Mouse (Mus musculus): Measurements from ENCODE around the gene Espl1.
A peak's percentile ranks its signal among the peaks of the same experiment; 100 is the strongest.
"Not testable (repeated sequence)": the region's sequence is repeated elsewhere in the genome, so short reads cannot be mapped to it uniquely, and the experiment has no call there.

Gene Espl1

DNA sequence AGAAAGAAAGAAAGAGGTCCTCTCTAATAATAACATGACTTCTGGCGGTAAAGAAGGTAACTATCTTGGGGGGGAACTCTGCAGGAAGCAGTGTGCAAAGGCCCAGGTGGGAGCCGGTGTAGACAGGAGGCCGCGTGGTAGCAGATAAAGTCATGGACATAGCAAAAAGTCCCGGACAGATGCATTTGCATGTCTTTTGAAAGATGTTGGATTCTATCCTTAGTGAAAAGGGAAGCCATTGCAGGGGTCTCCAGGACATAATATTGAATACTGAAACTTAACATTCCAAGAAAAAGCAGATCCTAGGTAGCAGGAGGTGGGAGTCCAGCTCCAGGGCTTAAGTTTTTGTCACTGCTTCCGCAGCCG is 17.4 kb upstream of the Espl1 start:
- no peak for DNase-seq

DNA sequence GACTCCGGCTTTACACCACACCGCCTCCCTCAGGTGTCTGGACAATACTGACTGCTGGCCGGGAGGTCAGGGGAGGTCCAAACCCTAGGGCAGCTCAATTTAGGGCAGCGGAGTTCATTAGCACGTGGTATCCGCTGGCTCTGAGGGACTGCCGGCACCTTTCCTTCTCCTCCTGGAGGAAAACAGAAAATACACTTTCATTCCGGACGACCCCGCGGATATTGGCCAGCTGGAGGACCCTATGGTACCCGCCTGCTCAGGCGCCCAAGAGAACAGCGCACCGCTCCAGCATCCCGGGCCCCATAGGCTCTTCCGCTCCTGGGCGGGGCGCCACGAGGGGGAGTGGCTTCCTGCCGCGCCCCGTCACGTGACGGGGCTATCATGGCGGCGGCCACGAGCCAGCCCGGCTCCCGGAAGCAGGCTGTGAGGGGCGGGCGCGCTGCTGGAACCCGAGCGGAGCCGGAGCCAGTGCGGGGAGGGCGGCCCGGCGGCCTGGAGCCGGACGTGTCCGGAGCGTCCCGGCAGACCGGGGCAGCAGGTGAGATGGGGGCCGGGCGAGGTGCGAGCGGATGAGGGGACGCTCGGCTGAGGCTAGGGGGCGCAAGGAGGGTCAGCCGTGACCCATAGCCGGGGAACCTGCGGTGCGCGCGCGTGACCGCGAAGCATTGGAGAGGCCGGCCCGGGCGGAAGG is 16.8 kb upstream of the Espl1 start, which contains the start of gene Mfsd5:
Gene Mfsd5 (plus strand): TSS at position 363 of the 691 bp plus-strand sequence.
- DNase-seq: peak; percentile 88

DNA sequence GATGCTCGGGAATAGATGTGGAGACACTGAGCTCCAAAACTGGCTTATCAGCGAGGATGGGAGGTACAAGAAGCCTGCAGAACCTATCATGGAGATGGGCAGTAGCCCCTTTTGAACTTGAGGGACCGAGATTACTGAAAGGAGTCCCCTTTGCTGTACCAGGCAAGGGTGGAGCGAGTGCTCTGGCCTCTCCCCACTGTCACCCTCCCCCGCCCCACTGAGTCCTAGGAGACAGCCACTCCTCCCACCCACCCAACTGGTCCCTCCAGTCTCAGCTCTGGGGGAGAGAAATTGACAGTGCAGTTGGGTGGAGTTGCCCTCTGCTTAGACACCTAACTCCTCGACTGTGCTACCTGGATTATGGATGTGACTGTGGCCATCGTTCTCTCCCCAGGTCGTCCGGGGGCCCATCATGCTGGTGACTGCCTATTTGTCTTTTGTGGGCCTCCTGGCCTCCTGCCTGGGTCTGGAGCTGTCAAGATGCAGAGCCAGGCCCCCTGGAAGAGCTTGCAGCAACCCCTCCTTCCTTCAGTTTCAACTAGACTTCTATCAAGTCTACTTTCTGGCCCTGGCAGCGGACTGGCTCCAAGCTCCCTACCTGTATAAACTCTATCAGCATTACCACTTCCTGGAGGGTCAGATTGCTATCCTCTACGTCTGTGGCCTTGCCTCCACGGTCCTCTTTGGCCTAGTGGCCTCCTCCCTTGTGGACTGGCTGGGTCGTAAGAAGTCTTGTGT is 16.1 kb upstream of the Espl1 start:
- no peak for DNase-seq

DNA sequence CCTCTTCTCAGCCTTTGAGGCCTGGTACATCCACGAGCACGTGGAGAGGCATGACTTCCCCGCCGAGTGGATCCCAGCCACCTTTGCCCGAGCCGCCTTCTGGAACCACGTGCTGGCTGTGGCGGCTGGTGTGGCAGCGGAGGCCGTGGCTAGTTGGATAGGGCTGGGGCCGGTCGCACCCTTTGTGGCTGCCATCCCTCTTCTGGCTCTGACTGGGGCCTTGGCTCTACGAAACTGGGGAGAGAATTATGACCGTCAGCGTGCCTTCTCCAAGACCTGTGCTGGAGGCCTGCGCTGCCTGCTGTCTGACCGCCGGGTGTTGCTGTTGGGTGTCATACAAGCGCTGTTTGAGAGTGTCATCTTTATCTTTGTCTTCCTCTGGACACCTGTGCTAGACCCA is 15.4 kb upstream of the Espl1 start:
- DNase-seq: no peak

DNA sequence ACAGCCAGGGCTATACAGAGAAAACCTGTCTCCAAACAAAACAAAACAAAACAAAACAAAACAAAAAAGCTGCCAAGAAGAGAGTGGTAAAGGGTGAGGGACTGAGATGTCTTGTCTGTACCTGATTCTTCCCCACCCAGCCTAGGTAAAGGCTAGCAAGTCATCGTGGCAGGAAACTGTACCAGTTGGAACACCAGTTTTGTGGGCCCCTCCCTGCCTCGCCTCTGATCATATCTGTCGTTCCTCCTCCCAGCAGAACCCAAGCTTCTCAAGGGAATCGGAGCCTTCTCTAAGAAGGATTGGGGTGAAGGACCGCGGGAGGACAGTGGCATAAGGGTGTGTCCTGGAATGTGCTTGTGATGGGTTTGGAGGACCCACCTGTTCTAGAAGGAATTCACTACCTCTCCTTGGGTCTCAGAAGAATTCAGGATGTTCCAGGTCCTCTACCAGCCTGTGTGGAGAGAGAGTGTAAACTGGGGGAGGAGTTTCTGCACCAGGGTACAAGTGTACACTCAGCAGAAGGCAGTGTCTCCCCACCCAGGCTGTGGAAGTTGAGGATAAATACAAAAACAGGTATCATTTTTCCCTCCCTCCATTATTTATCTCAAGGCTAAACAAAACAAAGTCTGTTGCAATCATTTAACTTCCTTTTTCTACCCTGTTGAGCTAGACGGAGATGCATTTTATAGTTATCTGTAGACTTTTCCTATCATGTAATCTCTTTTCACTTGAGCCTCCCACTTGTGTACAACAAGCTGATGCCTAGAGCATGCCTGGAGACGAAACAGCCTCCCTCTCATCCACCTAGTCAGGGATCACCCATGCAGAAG is 13.4 kb upstream of the Espl1 start:
- DNase-seq: no peak

DNA sequence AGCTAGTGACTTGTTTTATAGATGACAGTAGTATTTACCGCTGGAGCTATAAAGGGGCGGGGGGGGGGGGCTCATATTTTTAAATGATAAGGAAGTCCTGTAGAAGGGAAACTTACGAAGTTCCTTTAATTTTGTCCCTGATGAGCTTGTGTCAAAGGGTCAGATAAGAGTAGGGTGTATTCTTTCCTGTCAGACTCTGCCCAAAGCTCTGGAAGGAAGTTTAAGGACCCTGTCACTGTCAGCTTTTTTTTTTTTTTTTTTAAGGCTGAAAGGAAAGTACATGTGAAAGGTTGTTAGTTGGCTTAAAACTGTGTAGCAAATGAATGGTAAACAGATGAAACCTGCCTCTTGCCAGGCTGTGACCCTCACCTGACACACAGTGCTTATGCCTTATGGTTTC is 12.4 kb upstream of the Espl1 start:
- no peak for DNase-seq

DNA sequence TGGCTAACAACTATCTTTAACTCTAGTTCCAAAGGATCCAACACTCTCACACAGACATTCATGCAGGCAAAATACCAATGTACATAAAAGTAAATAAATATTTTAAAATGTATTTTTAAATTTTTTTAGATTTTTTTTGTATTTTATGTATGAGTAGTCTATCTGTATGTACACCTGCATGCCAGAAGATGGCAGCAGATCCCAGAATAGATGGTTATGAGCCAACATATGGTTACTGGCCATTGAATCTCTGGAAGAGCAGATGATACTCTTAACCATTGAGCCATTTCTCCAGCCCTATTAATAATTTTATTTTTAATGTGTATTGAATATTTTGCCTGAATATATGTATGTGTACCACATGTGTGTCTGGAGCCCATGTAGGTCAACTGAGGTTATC is 8.7 kb upstream of the Espl1 start:
- DNase-seq: peak; percentile 73

DNA sequence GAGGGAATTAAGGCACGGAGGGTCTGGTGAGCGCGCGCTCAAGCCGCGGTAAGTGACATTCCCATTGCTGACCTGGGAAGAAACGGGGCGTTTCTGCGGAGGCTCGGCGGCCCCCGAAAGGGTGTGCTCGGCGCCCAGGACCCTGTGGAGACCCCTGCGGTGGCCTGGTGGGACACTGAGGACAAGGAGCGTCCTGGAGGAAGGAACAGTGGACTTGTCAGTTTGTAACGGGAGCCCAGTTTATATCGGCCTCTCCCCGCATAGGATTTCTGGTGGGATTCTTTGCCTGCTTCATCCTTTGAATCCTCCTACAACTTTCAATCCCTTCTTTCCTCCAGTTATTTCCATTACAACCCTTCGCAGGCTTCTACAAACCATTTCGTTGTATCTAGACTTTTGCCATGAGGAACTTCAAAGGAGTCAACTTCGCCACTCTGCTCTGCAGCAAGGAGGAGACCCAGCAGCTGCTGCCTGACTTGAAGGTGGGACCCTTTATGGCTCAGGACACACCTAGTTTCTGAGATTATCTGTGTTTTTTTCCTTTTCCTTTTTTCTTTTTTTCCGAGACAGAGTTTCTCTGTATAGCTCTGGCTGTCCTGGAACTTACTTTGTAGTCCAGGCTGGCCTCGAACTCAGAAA is 421 bp downstream of the Espl1 start:
- DNase-seq: no peak

DNA sequence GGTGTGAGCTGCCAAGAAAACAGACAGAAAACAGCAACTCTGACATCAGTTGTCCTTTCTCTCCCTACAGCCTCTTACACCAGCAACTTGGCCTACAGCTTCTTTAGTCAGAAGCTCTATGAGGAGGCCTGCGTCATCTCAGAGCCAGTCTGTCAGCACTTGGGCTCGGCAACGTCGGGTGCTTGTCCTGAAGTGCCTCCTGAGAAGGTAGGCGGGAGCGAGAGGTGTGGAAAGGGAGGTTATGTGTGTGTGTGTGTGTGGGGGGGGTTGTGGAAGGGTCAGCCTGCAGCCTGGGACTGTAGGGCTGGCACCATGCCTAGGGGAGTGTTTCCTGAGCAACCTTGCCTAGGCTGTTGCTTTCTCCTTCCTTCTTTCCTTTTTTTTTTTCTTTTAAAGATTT is 6.5 kb downstream of the Espl1 start:
- peak; percentile 76 for DNase-seq

DNA sequence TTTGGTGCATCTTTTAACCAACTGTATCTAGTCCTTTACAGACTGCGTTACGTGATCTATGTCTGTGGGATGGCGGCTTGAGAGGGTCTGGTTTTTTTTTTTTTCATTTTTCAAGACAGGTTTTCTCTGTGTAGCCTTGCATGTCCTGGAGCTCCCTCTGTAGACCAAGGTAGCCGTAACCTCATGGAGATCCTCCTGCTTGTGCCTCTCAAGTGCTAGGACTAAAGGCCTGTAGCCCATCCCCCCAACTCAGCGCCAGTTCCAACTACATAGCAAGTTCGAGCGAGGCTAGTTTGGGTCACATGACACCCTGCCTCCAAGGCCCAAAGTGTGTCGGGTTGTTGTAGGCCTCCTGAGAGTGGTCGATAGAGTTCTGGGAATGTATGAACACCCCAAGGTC is 12.7 kb downstream of the Espl1 start:
- DNase-seq: no peak

DNA sequence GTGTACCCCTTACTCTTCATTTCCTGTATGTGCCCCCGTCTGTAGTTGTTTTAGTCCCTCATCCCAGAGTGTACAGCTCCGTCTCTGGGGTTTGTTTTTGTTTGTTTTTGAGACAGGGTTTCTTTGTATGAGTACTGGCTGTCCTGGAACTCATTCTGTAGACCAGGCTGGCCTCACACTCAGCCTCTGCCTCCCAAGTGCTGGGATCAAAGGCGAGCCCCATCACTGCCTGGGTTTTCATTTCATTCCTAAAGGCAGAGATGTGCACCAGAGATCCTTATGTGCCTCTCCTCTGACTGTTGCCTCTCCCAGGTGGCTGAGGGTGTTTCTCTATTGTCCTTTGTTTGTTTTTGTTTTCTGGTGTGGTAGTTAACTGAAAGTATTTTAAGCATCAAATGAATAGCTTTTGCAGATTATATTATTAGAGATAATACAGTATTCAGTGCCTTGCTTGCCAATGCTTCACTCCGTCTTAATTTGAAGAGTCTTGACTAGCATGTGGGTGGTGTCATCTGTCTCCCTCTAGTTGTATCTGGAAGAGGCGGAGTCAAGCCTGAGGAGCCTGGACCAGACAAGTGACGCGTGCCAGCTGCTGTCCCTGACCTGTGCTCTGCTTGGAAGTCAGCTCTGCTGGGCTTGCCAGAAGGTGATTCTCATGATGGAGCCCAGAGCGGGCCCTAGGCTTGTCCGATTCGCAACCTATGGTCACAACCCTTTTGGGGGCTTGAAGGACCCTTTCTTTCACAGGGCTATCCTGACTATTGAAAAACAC is 14.2 kb downstream of the Espl1 start:
- peak; percentile 83 for DNase-seq

DNA sequence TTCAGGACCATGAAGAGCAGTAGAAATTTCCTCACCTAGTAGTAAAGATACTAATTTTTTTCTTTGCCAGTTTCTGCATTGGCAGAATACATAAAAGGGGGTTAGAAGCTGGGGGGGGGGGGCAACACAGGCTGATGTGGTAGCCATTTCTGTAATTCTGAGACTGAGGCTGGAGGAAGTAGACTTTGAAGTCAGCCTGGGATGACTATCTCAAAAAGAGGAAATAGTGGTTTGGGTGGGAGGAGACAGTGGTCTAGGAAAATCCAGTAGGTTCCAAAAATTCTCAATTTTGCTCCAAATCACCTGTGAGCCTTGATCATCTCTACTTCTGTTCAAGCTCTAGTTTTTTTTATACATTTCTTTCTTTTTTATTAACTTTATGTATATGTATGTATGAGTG is 15.4 kb downstream of the Espl1 start:
- DNase-seq: no peak

DNA sequence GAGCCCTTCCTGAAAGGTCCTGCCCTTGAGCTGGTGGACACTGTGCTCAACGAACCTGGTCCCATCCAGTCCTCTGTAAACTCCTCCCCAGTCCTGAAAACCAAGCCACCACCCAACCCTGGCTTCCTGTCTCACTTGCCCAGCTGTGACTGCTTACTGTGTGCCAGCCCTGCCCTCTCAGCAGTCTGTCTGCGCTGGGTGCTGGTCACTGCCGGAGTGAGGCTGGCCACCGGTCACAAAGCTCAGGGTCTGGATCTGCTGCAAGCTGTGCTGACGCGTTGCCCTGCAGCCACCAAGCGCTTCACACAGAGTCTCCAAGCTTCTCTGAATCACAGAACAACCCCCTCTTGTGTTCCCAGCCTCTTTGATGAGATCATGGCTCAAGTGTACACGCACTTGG is 19.2 kb downstream of the Espl1 start:
- DNase-seq: peak; percentile 37

DNA sequence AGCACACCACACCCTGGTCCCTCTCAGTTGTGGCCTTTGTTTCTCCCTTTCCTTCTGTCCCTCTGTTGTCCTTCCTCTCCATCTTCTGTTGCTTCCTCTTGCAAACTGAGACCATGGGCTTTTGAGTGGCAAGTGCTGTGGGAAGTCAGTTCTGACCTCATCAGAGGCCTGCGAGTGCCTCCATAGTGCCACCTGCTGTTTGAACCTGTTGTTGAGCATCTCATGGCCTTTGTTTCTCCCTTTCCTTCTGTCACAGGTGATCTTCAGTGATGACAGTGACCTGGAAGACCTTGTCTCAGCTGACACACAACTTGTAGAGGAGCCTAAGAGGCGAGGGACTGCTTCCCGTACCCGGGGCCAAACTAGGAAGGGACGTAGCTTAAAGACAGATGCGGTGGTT is 20.2 kb downstream of the Espl1 start:
- peak; percentile 83 for DNase-seq

DNA sequence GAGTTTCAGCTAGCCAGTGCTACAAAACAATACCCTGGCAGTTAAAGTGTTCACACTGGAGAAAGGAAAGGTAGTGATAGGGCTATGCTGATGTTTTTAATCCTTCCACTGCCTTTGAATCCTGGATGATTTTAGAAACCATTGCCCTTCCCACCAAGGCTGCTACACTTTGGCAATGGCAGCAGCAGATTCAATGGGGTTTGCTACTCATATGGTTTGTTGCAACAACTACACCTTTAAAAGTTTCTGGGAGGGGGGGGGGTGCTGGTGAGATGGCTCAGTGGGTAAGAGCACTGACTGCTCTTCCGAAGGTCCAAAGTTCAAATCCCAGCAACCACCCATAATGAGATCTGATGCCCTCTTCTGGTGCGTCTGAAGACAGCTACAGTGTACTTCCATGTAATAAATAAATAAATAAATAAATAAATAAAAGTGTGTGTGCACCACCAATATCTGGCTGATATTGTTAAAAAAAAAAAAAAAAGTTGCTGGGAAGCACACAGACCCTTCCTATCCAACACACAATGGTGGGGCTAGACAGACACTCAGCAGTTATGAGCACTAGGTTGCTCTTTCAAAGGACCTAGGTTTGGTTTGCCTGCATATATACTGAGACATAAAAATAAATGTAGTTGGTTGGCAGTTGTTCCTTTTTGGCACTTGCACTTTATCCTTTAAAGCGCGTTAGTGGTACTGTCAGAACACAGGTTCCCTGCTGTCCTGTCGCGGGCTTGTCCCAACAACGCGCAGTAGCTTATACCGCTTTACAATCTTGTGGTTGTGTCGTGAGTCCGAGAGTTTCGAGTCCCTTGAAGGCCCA is 28.8 kb downstream of the Espl1 start:
- DNase-seq: no peak

DNA sequence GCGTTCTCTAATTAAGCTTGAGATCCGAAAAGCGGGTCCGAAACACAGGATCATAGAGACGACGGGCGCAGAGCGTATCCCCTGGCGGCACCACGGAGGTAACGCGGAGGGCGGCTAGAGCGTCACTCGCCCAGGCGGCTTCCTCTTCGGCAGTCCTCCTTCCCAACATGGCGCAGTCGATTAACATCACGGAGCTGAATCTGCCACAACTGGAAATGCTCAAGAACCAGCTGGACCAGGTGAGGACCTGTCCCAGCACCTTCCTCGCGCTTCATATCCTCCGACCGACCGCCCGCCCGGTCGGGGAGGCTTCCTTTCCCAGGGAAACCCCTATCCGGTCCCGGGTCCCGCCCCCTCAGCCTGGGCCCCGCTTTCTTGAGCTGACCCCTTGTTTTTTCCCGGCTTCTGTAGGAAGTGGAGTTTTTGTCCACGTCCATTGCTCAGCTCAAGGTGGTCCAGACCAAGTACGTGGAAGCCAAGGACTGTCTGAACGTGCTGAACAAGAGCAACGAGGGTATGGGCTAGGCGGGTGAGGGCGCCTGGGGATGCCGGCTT is 30.0 kb downstream of the Espl1 start, which contains the start of gene Pfdn5:
Gene Pfdn5 (plus strand): TSS at position 95 of the 555 bp plus-strand sequence.
- DNase-seq: peak; percentile 91

DNA sequence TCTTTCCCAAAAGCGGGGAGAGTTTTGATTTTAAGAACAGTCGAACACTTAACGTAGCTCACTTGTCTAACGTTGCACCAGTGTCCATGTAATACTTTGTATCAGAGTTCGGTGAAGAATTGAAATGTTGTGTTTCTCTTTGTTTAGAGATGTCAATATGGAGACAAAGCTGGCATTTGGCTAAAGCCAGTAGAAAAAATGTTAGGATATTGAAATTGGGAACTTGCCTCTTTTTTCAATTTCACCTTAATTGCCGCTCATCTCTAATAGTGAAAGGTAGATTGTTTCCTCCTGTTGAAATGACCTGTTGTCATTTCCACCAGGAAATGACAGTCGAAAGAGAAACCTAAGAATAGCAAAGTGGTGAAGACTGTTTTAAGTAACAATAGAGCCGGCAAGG is 30.8 kb downstream of the Espl1 start:
- DNase-seq: no peak

DNA sequence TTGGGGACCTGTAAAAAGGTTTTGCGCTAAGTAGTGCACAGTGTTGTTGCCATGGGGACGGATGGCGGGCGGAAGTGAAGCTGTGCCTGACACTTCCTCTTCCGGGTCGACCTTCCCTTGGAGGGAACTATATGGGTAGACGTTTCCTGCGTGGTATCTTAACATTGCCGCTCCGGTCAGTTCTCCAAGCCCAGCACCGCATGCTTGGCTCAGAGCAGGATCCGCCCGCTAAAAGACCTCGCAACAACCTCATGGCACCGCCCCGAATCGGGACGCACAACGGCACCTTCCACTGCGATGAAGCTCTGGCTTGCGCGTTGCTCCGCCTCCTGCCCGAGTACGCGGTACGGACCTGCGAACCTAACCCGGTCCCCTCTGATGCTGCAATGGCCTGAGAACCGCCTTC is 35.5 kb downstream of the Espl1 start, which contains the start of gene Myg1:
Gene Myg1 (plus strand): TSS at position 100 of the 406 bp plus-strand sequence.
- DNase-seq: peak; percentile 91

DNA sequence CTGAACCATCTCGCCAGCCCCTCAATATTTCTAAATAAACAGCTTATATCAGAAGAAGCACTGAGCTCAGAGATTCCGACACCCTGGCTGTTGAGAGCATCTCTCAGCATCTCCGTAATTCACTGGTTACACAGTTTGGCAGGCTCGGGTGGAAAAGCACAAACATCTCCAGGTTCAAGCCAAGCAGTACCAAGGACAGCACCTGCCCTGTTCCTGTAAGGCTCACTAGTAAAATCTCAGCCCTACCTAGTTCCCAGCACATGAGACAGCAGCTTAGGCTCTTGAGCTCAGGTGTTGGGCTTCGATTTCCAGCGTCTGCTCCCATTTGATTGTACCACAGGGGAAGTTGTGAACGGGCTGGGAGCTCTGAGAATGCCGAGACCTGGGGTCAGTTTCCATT is 39.2 kb downstream of the Espl1 start:
- DNase-seq: no peak

DNA sequence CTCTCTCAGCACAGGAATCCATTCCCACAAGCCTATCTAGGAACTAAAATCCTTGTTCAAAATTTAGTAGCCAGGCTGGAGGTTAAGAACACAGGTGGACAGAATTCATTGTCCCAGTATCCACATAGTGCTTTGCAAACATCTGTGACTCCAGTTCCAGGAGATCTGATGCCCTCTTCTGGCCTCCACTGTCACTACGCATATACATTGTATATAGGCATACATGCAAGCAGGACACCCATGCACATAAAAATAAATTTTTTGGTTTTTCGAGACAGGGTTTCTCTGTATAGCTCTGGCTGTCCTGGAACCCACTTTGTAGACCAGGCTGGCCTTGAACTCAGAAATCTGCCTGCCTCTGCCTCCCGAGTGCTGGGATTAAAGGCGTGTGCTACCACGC is 39.9 kb downstream of the Espl1 start:
- DNase-seq: not testable (repeated sequence)

DNA sequence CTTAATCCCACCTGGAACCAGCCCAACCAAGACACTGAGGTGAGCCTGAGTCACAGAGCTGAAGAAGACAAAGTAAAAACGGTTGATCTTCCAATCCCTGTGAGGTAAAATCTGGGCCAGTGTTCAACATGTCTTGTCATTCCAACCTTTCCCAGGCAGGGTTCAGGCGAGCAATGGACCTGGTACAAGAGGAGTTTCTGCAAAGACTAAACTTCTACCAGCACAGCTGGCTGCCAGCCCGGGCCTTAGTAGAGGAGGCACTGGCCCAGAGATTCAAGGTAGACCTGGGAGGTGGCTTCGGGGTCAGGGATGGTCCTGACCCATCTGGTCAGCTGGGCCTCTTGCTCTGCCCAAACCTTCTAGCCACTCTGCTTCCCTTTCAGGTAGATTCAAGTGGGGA is 40.9 kb downstream of the Espl1 start:
- DNase-seq: no peak
